Mouse (Mus musculus) 3134 (cell line): Measurements from ENCODE around the gene Pcbp4.

Source experiments
- DNase-seq: peaks from one replicate; pipeline ENCODE4 v3.0.0-alpha.2; 2011; ENCODE audit warnings: low spot score; ENCODE audit not compliant: insufficient read length; ENCODE audit errors: extremely low read depth

Pcbp4 gene

GRCm38 (mm10) chr9:106453271-106454070 is at the start of gene Pcbp4:
Gene Pcbp4, plus strand, starts transcription at chr9:106453291.
- DNase-seq = peak; percentile 74

GRCm38 (mm10) chr9:106405275-106405674 is 47.8 kb upstream of the Pcbp4 start:
- peak; percentile 89 for DNase-seq

- no peak for DNase-seq
Measured at GRCm38 (mm10) chr9:106406443-106407078, 46.5 kb upstream of the Pcbp4 start.

DNA sequence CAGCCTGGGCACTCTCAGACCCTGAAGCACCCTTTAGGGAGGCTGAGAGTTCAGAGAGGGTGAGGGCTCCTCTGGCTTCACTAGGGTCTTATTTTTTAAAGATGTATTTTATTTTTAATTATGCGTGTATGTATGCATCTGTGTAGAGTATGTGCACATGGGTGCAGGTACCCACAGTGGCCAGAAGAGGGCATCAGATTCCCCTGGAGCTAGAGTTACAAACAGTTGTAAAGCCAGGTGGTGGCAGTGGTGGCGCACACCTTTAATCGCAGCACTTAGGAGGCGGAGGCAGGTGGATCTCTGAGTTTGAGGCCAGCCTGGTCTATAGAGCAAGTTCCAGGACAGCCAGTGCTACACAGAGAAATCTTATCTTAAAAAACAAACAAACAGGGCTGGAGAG is 44.0 kb upstream of the Pcbp4 start:
- no peak for DNase-seq

DNA sequence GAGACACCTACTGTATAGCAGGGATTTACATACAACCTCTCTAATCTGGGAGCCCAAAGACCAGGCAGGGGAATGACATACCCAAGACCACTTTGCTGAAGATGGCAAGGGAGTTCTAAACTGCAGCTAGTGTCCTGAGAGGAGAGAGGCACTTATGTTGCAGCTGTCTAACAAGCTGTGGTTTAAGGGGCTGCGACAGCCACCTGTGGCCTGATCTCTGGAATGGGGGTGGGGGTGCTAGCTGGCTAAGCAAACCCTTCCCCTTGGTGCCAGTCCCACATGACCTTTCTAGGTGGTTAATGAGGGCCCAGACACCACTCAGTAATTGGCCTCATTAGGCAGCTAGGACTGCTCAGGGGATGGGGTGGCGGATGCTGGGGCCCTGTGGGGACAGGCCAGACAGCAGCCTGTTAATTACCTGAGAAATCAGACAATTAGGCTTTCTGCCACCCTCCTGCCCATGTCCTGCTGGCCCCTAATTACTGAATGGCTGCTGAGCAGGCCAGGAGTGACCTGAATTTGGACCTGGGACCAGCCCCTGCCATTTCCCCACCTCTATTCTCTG is 42.9 kb upstream of the Pcbp4 start:
- DNase-seq = no peak

GRCm38 (mm10) chr9:106411091-106411594 is 41.9 kb upstream of the Pcbp4 start:
- no peak for DNase-seq

GRCm38 (mm10) chr9:106411729-106412128 is 41.4 kb upstream of the Pcbp4 start:
- DNase-seq = no peak

DNA sequence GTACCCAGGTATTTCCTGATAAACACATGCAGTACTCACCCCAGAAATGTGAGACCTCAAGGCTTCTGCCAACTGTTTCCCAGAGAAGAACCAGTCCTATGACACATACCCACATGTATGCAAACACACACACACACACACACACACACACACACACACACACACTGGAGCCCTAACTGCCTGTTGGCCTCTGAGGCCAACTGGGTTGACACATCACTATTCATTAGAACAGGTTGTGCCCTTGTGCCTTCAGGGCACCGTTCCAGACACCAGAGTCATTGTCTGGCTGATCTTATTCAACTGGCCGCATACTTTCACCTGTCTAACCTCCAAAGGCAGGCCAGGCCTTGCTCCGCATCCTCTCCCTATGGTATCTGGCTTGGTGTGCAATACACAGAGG is 40.9 kb upstream of the Pcbp4 start:
- DNase-seq = no peak

GRCm38 (mm10) chr9:106413606-106414005 is 39.5 kb upstream of the Pcbp4 start:
- no peak for DNase-seq

DNA sequence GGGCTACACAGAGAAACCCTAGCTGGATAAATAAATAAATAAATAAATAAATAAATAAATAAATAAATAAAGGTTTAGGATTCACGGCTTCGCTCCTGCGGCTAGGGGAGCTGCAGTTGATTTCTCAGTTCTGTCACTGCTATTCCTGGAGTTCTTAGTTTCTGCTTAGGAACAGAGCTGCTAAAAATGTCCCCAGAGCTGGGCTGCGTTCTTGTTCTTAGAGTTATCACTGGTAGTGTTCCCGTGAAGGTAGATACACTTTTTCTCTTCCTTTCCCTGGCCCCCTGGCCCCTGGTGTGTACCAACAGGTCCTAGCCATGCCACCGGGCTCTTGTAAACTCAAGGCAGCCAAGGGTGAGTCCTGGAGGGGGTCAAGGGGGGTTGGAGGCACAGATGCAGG is 36.3 kb upstream of the Pcbp4 start:
- no peak for DNase-seq

DNA sequence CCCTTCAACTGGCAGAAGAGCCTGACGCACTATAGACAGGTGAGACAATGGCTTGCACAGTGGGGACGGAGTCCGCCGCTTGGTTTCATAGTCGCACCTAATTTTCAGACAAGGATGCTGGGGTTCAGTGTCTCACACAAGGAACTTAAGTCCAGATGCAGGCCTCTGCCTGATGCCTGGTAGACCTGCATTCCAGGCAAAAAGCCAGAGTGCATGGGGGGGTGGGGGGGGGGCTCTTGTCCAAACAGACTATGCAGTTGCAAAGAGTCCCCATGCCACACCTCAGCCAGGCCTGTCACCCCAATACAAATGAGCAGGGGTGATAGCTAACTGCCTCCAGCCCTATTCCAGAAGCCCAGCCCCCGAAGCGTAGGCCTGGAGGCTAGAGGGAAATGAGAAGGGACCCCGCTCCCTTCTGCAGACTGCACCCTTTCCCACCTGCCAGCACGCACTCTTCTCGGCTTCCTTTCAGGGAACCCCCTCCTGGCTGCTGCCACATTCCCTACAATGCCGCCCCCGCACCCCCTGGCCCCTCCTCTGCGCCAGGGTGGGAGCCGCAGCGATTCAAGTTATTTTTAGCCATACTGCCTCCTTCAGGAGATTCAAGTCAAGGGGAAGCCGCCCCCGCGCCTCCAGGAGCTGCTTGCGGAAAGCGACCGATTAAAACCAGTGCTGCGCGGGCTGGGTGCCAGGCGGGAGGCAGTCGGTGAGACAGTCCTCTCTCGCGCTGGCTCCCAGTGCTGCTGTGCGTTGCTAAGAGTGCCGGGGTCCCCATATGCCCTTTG is 35.1 kb upstream of the Pcbp4 start:
- peak; percentile 79 for DNase-seq

GRCm38 (mm10) chr9:106420608-106421007 is 32.5 kb upstream of the Pcbp4 start:
- DNase-seq = no peak

DNA sequence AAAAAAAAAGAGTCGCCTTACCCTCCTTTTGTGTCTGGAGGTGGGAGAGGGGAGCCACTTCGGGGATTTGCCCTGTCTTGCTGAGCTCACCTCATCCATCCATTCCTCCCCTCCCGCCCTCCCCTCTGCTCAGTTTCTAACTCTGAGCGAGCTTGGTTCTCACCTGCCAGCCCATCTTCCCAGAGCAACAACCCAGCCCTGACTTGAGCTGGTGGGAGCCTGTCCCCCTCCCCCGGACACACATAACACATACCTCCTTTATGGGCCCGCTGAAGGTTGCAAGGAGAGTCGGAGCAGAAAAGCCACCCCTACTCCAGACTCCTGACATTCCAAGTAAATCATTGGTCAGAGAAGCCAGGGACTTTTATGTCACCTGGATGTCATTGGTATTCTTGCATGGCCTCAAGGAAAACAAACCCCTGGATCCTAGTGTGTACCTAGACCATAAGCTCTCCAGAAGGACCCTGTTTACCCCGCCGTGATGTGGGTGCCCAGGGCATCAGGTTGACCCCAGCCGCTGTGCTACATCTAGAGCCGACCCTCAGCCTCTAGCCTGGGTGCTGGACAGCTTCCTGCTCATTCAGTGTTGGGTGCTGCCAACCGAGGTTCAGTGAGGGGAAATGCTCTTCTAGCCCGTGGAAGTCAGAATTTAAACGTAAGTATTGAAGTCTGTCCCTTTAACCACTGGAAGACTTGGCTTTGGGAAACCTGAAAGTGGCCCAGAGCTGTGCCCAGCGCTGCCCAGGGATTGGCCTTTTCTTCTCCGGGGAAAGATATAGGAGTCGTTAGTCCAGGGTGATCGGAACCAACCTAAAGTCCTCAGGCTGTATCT is 31.8 kb upstream of the Pcbp4 start:
- DNase-seq = peak; percentile 48

DNA sequence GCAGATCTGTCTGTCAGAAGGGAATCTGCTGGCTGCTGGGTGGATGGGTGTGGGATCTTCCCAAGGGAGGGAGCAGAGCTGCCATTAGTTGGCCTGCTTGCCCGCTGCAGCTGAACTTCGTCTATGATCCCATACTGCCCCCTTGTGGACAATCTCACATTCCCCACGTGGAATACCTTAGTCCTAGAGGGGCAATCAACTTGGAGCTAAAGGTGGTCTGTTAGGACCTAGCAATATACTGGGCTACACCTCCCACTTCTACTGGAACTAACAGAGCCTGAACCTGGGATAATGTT is 31.3 kb upstream of the Pcbp4 start:
- peak; percentile 55 for DNase-seq

DNA sequence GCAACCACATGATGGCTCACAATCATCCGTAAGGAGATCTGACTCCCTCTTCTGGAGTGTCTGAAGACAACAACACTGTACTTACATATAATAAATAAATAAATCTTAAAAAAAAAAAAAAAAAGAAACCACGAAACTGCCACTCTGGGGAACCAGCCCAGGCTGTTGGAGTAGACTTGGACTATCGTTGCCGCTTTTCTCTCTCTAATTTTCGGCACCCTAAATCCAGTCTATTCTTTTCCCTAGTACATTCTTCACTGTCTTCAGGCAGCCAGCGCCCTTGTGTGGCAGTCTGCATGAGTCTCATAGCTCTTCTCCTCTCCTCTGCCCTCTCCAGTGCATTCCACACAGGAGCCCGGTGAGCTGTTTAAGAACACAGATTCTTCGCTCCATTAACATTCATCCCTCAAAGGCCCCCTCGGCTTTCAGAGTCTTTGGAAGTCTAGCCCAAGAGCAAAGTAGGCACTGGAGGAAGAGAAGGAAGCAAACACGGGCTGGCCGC is 24.3 kb upstream of the Pcbp4 start:
- no peak for DNase-seq

DNA sequence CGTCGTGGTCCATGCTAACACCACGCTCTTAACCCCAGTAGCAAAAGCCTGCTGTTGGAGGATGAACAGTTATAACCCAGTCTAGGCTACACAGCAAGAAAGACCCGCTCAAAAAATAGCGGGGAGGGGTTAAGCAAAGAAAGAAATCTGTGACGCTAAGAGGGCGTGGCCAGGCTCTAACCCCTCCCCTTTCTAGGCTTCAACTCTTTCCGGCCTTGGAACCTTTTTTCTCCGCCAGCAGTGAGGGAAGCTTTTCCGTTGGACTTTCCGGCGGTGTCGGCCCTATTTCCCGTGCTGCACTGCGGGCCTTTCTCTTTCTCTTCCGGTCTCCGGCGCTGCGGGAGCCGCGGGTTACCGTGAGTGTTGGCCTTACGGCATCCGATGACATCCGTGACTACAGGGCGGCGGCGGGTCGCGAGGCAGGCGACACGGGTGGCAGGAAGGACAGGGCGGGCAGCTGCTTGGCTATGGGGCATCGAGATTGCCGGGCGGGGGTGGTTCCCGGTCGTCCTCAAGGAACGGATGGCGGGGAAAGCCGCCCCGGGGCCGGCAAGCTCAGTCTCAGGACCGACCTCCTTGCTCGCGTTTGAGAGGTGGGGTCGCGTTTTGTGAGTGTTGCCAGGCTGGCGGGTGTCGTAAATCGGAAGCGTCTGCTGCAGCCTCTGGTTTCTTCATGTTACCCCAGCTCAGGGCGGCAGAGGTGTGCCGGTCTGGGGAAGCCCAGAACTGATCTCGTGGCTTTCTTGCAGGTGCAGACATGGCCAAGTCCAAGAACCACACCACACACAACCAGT is 23.7 kb upstream of the Pcbp4 start, which contains the start of gene Rpl29:
Gene Rpl29, plus strand, starts transcription at position 234 of the 794 bp plus-strand sequence.
- DNase-seq = peak; percentile 76

DNA sequence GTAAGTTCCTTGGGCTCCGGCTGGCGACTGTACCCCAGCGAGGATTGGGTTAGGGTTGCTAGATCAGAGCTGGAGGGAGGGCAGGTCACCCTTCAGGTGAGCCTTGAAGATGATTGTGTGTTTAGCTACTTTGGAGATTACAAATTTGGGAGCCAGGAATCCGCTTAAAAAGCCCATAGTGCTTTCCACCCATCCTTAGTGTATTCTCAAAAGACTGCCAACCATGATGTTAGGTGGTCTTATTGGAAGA is 23.2 kb upstream of the Pcbp4 start:
- DNase-seq = no peak

- no peak for DNase-seq
Measured at GRCm38 (mm10) chr9:106433389-106433788, 19.7 kb upstream of the Pcbp4 start.

- no peak for DNase-seq
Measured at GRCm38 (mm10) chr9:106436566-106436965, 16.5 kb upstream of the Pcbp4 start.

- no peak for DNase-seq
Measured at GRCm38 (mm10) chr9:106442680-106443079, 10.4 kb upstream of the Pcbp4 start.
